Mouse (Mus musculus) c-Kit-positive CD71-negative TER-119-negative erythroid progenitor cells, embryonic 14.5 days (primary cell): ENCODE measurements at regions not wholly inside any gene's neighbourhood (a gene's known extent, or its start where the extent isn't known, plus 50 kb on each side); places are given as distances from the start of the nearest gene placed in this dataset.

ENCODE experiments used
- DNase-seq: peaks from one replicate; pipeline ENCODE4 v3.0.0-alpha.2; 2013; ENCODE audit warnings: low read depth

DNA sequence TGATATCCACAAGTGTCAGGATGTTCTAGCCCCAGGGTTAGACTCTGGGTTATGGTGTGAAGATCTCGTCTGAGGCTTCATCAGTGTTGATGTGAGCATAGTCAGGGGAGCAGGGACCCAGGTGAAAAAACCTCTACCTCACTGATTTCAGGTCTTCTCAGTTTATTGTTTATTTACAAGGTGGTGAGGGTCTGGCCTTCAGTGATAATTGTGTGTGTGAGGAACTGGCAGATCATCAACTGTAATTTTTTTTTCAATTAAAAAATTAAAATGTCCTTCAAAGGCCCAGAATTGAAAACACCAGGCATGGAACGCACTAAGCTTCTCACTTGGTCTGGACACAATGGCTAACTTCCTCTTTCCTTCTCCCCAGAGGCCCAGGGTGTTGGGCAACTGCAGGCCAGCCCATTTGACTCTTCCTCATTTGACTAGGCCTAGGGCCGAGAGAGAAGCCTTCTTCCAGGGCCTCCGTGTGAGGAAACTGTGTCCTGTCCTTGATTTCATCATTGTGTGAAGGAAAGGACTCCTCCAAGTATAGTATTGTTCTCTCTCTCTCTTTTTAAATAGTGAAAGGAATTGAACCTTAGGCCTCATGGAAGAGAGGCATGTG, 91.0 kb upstream of the Klf4 start:
- peak; percentile 49 for DNase-seq

DNA sequence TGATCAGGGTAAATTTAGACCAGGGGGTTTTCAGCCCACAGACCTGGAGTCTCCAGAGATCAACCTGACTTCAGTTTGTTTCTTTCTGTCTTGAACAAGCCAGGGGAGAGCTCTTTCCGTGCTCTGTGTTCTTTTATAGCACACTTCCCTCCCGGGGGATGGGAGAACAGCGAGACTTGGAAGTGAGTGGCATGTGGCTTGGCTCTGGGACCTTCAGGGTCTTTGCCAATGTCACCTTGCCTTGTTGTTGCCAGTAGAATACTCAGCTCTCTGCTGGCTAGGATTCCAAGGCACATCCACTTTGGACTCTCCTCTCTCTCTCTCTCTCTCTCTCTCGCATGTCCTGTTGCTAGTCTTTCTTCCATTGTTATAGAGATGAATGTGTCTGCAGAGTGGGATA, 90.4 kb upstream of the Klf4 start:
- no peak for DNase-seq

DNA sequence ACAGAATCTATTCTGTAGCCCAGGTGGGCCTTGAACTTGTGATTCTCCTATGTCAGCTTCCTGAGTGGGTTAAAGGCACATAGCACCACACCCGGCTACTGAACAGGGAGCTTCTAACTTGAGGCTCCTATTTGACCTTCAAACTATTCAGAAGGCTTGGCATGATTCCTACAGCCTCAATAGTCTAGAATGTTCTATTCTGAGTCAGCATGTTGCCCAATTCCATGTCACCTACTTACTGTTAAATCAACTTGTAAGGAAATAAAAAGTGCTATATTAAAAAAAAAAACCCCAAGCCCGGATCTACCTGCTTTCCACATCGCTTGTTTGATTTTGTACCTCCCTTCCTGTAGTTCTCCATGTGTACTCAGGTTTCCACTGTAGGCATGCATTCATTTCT, 87.6 kb upstream of the Klf4 start:
- DNase-seq, result no peak

DNA sequence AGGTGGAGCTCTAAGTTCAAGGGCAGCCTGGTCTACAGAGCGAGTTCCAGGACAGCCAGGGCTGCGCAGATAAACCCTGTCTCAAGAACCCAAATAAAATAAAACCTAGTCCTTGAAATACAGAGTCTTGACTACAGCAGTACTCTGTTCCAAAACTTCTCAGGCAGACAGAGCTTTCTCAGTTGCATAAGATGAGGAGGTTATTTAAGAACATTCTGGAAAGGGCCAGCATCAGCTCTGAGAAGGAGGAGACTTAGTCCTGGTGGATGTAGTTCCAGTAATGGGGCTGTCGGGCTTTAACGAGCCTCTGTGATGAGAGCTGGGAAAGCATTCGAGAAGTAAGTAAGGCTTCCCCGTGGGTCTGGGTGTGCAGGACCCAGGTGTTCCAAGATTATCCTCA, 83.5 kb upstream of the Klf4 start:
- DNase-seq, result no peak

DNA sequence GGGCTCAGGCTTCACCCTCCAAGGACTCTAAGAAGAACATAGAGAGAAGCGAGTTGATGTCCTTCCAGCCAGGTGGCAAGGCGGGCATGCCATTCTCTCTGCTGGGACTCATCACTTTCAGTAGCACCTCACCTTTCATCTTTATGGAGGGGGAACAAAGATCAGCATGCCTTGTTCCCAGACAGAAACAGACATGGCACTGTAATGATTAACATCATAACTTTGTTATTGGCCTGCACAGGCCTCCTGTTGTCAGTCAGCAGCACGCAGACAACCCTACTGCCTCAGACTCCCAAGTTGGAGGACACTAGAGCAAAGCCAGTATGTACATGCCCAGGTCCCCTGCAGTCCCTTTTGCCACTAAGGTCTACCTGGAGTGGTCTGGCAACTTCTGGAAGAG, 81.3 kb upstream of the Klf4 start:
- DNase-seq, result no peak

DNA sequence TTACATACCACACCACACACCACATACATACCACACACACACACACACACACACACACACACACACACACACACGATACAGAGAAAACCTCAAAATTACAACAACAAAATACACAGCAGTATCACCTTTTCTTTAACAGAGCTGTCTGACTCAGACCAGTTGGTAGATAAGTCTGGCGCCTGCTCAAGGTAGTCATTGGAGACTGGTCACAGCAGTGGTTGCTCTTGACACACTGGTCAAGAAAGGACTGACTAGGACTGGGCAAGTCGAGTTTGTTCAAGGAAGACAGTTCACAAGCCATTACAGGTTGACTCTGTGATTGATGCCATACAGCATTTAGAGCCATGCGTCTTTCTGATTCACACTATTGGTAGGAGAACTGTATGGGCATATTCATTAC, 78.7 kb upstream of the Klf4 start:
- DNase-seq, result no peak

DNA sequence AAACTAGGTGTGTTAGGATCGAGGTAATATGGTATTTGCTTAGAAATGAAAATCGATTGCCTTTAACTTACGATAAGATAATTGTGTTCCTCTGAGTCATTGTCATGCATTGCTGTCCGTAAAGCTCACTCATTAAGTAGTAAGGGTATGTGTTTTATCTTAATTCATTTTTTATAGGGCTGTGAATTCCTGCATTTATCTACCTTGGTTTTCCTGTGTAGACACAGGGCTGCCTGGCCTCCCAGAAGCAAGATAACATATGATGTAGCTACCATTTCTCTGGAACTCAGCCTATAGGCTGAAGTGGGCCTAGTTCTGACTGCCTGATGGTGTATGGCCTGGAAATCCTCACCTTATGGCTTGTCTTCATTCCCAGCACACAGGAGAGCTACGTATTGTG, 76.9 kb upstream of the Klf4 start:
- DNase-seq, result no peak

DNA sequence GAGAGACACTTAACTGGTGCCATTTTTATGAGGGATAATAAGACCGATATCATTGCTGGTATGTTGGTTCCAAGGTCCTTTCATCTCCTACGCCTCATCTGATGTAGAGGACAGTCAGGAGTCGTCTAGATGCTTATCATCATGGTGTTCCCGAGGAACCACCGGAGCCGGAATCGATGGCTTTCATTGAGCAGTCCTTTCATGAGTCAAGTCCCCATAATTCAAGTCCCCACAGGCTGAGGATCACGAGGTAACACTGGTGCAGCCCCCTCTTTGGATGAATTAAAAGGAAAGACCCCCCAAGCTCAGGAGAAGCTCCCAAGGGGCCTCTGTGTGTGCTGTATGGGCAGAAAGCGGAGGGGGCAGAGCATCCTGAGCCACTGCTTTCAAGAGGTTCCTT, 73.3 kb upstream of the Klf4 start:
- no peak for DNase-seq

DNA sequence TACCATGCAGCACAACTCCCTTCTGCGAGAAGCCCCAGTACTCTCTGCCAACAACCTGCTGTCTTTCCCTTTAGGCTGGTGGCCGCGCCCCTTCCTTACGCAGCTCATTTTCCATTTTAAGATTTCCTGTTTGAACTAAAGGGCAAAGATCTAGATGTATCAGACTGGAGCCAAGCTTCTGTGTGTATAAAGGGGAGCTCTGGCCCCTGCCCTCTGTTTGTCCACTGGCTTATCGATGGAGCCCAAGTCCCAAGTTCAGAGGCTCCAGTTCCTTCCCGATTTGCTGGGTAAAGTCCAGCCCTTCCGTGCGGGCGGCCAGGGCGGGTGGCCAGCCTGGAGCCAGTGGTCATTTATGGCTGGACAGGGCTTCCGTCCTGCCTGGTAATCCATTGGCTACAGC, 72.6 kb upstream of the Klf4 start:
- no peak for DNase-seq

DNA sequence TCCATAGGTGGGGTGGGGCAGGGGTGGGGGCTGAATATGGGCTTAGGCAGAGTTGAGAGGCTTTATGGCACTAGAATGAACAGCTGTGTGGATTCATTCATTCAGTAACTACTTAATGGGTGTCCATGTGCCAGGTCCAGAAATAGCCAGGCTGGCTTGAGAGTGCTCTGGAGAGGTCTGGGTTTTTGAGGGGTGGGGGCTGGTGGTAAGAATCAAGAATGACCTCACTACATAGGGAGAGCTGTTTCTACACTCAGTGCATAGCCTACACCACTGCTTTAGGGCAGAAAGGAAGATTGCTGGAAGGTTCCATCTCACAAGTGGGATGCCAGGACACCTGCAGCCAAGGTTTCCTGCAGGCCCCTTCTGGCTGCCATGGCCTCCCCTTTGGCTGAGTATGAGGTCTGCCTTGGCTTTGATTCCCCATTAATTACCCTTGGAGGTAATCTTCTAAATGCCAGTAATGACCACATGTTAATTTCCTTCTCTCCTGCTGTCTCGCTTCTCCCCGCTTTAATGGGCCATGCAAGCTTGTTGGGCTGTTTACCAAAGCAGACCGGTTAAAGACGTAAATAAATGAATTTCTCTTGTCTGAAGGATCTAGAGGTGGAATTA, 71.7 kb upstream of the Klf4 start:
- no peak for DNase-seq

DNA sequence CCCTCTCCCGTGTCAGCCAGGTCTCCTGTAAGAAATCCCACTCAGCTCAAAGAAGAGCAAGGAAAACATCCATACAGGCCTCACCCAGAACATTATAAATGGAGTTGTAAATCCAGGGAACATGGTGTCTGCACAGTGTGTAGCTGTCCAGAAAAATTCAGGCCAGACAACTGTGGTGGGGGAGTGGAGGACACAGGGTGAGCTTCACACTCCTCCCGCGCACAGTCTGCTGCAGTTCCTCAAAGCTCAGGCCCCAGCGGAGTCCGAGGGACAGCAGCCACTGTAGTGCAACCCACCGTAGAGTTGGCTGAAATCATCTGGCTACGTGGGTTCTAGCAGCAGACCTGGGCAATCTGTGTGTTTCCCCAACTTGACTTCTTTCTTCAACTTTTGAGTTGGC, 62.9 kb upstream of the Klf4 start:
- no peak for DNase-seq

DNA sequence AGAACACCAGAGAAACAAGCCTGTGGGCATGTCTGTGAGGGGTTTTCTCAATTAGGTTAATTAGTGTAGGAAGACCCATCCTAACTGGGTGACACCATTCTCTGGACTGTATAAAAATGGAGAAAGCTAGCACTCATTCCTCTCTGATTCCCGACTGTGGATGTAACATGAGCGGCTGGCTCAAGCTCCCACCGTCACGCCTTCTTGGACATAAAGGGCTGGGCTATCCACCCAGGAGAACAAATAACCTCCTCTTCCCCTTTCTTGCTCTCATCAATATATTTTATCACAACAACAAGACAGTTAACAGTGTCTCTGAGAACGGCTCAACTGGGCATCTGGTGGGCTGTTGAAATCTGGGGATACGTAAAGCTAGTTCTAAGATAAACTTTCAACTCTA, 62.4 kb upstream of the Klf4 start:
- DNase-seq, result no peak

DNA sequence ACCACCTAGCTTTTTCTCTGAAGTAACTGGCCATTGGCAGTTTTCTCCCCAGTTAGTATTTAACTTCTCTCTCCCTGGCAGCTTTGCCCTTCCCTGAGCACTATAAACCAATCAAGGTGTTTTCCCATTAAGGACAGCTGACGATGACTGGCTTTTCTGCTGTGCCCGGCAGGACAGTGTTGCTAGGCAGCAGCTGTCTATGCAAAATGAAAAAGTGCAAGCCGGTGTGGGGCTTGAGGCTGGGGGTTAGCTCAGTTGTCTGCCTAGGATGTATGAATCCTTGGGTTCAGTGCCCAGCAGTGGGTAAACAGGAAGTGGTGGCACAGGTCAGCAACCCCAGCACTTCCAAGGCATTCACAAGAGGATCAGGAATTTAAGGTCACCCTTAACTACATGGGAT, 60.9 kb upstream of the Klf4 start:
- no peak for DNase-seq

DNA sequence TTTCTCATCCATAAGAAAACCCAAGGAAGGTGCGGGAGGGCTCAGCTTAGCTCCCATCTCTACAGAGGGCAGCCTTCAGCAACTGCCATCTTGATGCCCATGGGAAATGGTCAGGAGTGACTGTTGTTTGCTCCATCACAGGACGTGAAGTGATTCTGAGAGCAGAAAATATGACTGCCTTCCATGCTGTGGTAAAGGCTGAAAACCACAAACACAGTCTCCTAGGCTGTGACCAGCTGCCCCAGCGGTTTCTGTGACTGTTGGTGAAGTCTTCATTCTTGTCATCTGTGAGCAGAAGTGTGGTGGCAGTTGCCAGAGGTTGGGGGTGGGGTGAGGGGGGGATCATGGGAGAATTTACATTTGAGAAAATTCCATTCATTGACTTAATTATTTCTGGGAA, 53.9 kb upstream of the Klf4 start:
- peak; percentile 9 for DNase-seq

DNA sequence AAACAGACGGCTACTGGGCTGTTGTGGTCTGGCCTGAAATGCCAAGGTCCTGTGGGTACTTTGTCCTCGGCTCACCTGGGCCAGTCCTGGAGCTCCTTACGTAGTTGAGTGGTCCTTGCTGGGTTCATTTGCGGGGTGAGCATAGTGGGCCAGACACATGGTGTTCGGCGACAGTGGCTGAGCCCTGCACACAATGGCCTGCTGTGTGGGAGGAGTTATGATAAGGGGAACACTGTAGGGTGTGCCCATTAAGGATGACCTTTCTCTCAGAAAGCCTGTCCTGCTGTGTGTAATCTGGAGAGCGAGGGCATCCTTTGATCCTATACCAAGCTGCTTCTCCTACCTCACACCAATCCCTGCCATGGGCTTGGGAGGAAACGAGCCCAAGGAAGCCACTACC, 51.3 kb upstream of the Klf4 start:
- DNase-seq, result no peak
